Mouse (Mus musculus): ENCODE results near the gene Themis. TPM values are rescaled to one million over a fixed set of nuclear protein-coding genes. Genes with fewer than 3 reads are reported as not detected.

The Themis gene
- 0.36 and 0.48 TPM in 2 replicates for total RNA-seq (2015)
- total RNA-seq (2017): 0.45 and 0.66 TPM in 2 replicates

GRCm38 (mm10) chr10:28668261-28668660, at the start of gene Themis:
Themis (plus strand) TSS chr10:28668360.
- peak; percentile 51 for ATAC-seq (ENCODE audit: poor library complexity, severe bottlenecking)

GRCm38 (mm10) chr10:28619415-28619814, 48.7 kb upstream of the Themis start:
- ATAC-seq (ENCODE audit: poor library complexity, severe bottlenecking): no peak

DNA sequence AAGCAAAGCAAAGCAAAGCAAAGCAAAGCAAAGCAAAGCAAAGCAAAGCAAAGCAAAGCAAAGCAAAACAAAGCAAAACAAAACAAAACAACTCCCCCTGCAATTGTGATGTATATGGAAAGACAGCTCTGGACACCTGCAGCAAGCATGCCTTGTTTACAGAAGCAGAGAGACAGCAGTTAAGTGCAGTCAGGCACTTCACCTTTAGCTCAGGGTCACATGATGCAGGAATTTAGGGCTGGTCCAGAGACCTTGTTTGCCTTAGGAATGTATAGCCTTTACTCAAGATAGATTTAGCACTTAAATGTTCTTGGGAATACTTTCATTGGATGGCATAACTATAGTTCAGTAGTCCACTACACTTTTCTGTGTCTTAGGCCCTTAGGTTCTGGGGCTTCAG, 32.1 kb upstream of the Themis start:
- ATAC-seq (ENCODE audit: poor library complexity, severe bottlenecking): no peak

- no peak for ATAC-seq (ENCODE audit: poor library complexity, severe bottlenecking)
Measured at GRCm38 (mm10) chr10:28641887-28642286, 26.3 kb upstream of the Themis start.

- ATAC-seq (ENCODE audit: poor library complexity, severe bottlenecking): no peak
Measured at GRCm38 (mm10) chr10:28647855-28648254, 20.3 kb upstream of the Themis start.

GRCm38 (mm10) chr10:28649109-28649899, 18.9 kb upstream of the Themis start:
- ATAC-seq (ENCODE audit: poor library complexity, severe bottlenecking): no peak

DNA sequence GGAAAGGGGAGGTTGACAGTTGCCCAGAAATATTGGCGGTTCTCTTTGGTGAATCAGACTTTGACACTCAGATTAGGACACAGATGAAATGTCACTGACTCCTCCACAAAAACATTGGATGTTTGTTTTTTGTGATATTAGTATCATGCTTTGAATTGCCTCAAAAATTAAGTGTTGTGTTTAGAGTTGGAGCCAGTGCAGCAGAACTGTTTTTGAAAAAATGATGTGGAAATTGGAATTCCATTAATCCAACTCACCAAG, 18.3 kb upstream of the Themis start:
- no peak for ATAC-seq (ENCODE audit: poor library complexity, severe bottlenecking)

DNA sequence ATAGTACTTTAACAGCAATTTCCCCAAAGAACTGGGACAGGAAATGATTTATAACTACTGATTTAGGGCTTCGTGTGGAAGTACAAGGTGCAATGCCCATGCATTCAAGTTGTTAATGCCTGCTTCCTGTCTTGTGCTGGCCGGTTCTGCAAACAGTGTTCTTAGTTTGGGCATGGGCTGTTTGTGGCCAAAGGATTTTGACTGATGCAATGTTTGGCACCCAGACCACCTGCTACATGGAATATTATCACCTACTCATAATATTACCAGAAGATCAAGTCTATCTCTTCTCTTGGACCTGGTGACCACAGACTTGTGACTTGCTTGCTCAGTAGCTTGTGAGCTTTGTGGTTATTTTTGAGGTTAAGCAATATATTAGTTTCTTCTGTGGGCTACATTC, 16.2 kb upstream of the Themis start:
- ATAC-seq (ENCODE audit: poor library complexity, severe bottlenecking): 0 out of 2 replicates have a peak, but pooled peaks have one; percentile 38

GRCm38 (mm10) chr10:28654733-28655132, 13.4 kb upstream of the Themis start:
- no peak for ATAC-seq (ENCODE audit: poor library complexity, severe bottlenecking)

- ATAC-seq (ENCODE audit: poor library complexity, severe bottlenecking): no peak
Measured at GRCm38 (mm10) chr10:28665141-28665540, 3.0 kb upstream of the Themis start.

GRCm38 (mm10) chr10:28673931-28674330, 5.8 kb downstream of the Themis start:
- no peak for ATAC-seq (ENCODE audit: poor library complexity, severe bottlenecking)

DNA sequence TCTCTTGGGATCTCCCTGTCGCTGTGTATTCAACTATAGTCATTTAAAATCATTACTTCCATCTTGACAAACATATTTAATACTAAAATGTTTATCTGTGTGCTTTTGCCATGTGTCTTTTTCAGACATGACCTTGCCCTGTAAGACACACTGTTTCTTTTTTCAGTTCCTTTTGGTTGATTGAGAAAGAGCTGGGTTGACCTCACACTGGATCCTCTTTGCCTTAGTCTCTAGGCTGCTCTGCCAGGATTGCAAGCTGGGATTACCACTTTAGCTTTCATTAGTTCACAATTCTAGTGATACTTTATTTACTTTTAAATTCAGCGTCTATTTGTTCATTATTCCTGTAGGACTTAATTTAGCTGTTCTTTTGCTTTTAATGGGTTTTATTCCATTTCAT, 7.2 kb downstream of the Themis start:
- ATAC-seq (ENCODE audit: poor library complexity, severe bottlenecking): peak; percentile 77

GRCm38 (mm10) chr10:28694981-28695380, 26.8 kb downstream of the Themis start:
- no peak for ATAC-seq (ENCODE audit: poor library complexity, severe bottlenecking)

GRCm38 (mm10) chr10:28696032-28696431, 27.9 kb downstream of the Themis start:
- ATAC-seq (ENCODE audit: poor library complexity, severe bottlenecking): no peak

DNA sequence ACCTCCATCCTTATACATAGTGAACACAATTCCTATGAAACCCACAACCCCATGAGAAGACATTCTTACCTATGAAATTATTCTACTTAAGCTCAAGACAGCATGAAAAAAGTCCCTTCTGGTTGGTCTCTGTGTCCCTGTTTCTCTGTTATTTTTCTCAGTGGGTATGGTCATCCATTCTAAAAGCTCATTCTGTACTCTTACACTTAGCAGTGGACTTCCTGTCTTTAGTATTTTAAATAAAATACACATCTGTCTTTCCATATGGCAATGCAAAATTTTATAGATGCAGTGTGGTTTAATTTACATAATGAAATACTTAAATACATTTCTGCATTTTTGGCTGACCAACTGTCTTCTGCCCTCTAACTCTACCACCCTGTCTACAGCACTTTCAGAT, 30.0 kb downstream of the Themis start:
- ATAC-seq (ENCODE audit: poor library complexity, severe bottlenecking): no peak

GRCm38 (mm10) chr10:28721828-28722227, 53.7 kb downstream of the Themis start:
- ATAC-seq (ENCODE audit: poor library complexity, severe bottlenecking): no peak

- no peak for ATAC-seq (ENCODE audit: poor library complexity, severe bottlenecking)
Measured at GRCm38 (mm10) chr10:28723266-28723665, 55.1 kb downstream of the Themis start.

DNA sequence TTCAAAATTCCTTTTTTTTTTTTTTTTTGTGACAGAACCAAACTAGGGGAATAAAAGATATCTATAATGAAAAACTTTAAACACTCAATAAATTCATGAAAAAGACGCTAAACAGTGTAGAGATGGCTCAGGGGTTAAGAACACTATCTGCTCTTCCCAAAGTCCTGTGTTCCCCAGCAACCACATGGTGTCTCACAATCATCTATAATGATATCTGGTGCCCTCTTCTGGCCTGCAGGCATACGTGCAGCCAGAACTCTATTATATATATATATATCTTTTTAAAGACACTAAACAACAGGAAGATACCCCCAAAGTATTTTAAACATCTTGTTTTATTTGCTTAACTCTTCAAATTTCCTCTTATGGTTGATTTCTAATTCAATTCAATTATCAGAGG, 62.0 kb downstream of the Themis start:
- ATAC-seq (ENCODE audit: poor library complexity, severe bottlenecking): peak; percentile 71

- ATAC-seq (ENCODE audit: poor library complexity, severe bottlenecking): no peak
Measured at GRCm38 (mm10) chr10:28737953-28738352, 69.8 kb downstream of the Themis start.

GRCm38 (mm10) chr10:28746426-28746825, 78.3 kb downstream of the Themis start:
- peak; percentile 73 for ATAC-seq (ENCODE audit: poor library complexity, severe bottlenecking)

DNA sequence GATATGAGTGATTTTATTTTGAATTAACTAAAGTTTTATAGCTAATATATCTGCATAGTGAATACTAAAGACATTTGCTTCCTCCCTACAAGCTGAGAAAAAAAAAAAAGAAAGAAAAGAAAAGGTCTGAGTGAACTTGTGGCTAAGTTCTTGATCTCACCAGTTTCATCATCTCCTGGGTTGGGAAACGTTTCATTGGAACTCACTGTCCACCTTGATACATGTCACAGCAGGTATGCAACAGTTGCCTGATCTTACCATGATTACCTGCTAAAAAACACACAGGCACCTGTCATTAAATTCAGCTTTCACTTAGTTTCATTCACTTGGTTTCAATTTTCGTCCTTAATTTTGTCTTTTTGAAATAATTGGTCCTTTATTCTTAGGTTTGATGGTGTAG, 85.2 kb downstream of the Themis start:
- no peak for ATAC-seq (ENCODE audit: poor library complexity, severe bottlenecking)

GRCm38 (mm10) chr10:28754927-28755326, 86.8 kb downstream of the Themis start:
- ATAC-seq (ENCODE audit: poor library complexity, severe bottlenecking): no peak

GRCm38 (mm10) chr10:28776777-28777402, 108.7 kb downstream of the Themis start:
- no peak for ATAC-seq (ENCODE audit: poor library complexity, severe bottlenecking)
